Mouse (Mus musculus) limb, embryonic 14.5 days (tissue): ENCODE data around the gene BC017158. TPM values are rescaled to one million over a fixed set of nuclear protein-coding genes. Genes with fewer than 3 reads are reported as not detected.

ENCODE experiments used
- ATAC-seq: fragments of 200-750 bp; cut with Nextera tagmentation; 2 replicates; pipeline ENCODE4 v1.8.0; 2017; ENCODE audit warnings: low read depth, moderate number of reproducible peaks, moderate TSS enrichment; ENCODE audit not compliant: low FRiP score
- DNase-seq: peaks from one replicate; pipeline ENCODE4 v3.0.0-alpha.2; 2015; ENCODE audit warnings: low spot score
- H3K27ac ChIP-seq: fragments of 300-500 bp; sonication (generic); replicated peaks from 2 replicates; pipeline ENCODE4 v1.5.1; 2014; ENCODE audit warnings: low read depth, mild to moderate bottlenecking, low read length, moderate library complexity, mixed read lengths
- H3K27me3 ChIP-seq: fragments of 300-500 bp; sonication (generic); 2 replicates; pipeline ENCODE4 v1.6.1; 2014; ENCODE audit warnings: low read length, mixed read lengths; ENCODE audit not compliant: control insufficient read depth, insufficient read depth
- H3K36me3 ChIP-seq: fragments of 300-500 bp; sonication (generic); 2 replicates; pipeline ENCODE4 v1.6.1; 2014; ENCODE audit warnings: mild to moderate bottlenecking, low read length, moderate library complexity, mixed read lengths; ENCODE audit not compliant: control insufficient read depth, insufficient read depth
- H3K4me1 ChIP-seq: fragments of 300-500 bp; sonication (generic); 2 replicates; pipeline ENCODE4 v1.6.1; 2014; ENCODE audit warnings: antibody characterized with exemption, low read length, mixed read lengths; ENCODE audit not compliant: control insufficient read depth, insufficient read depth
- H3K4me2 ChIP-seq: fragments of 300-500 bp; sonication (generic); replicated peaks from 2 replicates; pipeline ENCODE4 v1.6.1; 2014; ENCODE audit warnings: low read depth, mild to moderate bottlenecking, low read length, moderate library complexity; ENCODE audit not compliant: severe bottlenecking
- H3K4me3 ChIP-seq: fragments of 300-500 bp; sonication (generic); replicated peaks from 2 replicates; pipeline ENCODE4 v1.5.1; 2014; ENCODE audit warnings: low read length
- H3K9ac ChIP-seq: fragments of 300-500 bp; sonication (generic); 2 replicates; pipeline ENCODE4 v1.6.1; 2014; ENCODE audit warnings: mild to moderate bottlenecking, low read depth, low read length, moderate library complexity; ENCODE audit not compliant: severe bottlenecking
- H3K9me3 ChIP-seq: fragments of 300-500 bp; sonication (generic); 2 replicates; pipeline ENCODE4 v1.6.1; 2016; ENCODE audit warnings: low read length; ENCODE audit not compliant: control insufficient read depth
- POLR2A ChIP-seq: fragments of 200-500 bp; IDR thresholded peaks from 2 replicates; pipeline ENCODE4 v1.8.0; 2012; ENCODE audit warnings: inconsistent platforms, mild to moderate bottlenecking, moderate library complexity, borderline replicate concordance; ENCODE audit not compliant: insufficient read depth, insufficient read length; ENCODE audit errors: extremely low read depth
- WGBS: fragments of 180-500 bp; shearing (Covaris S2); extraction: QIAGEN DNeasy Blood & Tissue Kit; methylation state at CpG from one replicate; pipeline ENCODE4 v1.1.7; 2014; 5-methylcytosine and 5-hydroxymethylcytosine counted together
- polyA plus RNA-seq, 2 experiments: library from polyadenylated mRNA; depleted of rRNA in 1 of 2; stranded (reverse) in 1 of 2; unstranded in 1 of 2; fragments of >200 nt; fragmentation: Nextera tagmentation in 1 of 2; extraction: Ambion mirVana in 1 of 2; gene quantifications; 2 replicates each; pipeline versions ENCODE4 v1.2.1 to v1.2.3; 2012 to 2014

BC017158 gene
- polyA plus RNA-seq, 2 experiments, result 28.5 to 46.1 TPM

DNA sequence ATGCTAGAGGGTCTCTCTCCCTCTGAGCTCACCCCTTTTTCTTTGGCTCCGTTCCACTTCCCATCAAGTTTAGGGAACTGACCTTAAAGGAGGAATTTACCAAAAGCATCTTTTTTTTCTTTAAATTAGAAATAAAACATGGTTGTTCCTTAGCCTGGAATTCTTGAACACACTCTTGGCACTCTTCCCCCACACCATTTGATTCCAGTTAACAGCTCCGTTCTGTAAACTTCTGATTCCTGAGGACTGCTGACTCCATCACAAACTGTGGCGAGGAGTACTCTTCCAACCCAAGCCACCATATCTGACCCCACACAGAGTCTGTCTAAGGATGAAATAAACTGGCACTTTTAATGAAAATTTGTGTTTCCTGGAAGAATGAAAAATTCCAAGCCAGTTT is 3.0 kb upstream of the BC017158 start:
- no peak overlapping the region for H3K27ac ChIP-seq
- H3K4me3 ChIP-seq, result no peak overlapping the region
- TF ChIP-seq POLR2A, result no peak
- H3K36me3 ChIP-seq, result 0 out of 2 replicates have a peak, but pooled peaks cover under 1% of the 10 kb centered on the region
- peaks cover 20% of the 10 kb centered on the region for H3K4me1 ChIP-seq
- no peaks in the 10 kb centered on the region for H3K9me3 ChIP-seq
- no peak overlapping the region for H3K9ac ChIP-seq
- no peak overlapping the region for H3K4me2 ChIP-seq
- peak; percentile 35 for DNase-seq
- H3K27me3 ChIP-seq, result no peaks in the 10 kb centered on the region
- 45% methylated on average over 3 of the region's 3 CpGs for WGBS
- ATAC-seq, result no peak

DNA sequence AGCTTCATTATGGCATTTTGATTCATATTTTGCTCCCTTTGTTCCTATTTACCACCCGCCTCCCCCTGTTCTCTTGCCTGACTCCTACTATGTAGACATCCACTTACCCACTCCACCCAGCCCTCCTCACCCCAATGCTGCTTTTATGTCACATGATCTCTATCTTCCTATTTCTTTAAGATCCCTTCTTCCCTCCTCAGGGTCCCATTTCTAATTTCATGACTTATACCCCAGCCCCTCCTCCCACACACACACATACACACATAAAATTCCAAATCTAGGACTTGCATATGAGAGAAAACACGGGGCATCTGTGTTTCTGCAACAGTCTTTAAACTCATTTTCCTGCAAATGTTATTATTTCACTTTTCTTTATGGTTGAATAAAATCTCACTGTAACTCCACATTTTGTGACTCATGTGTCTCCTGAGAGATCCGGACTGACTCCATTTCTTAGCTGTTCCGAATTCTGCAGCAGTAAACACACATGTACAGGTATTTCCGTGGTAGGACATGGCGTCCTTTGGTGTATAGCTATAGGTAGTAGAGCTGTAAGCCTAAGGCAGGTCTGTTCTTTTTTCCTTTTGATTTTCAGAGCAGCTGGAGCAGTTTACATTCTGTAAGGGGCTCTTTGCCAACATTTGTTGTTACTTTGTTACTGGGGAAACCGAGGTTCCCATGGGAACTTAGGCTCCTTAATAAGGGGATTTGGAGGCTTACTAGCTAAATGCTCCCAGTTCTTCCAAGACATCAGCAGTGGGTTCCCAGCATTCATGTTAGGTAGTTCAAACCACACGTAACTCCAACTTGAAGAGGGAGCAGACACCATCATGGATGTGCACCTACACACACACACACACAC is 742 bp upstream of the BC017158 start:
- peak; percentile 73; the same call in 1 of the 2 replicates for ATAC-seq
- DNase-seq, result peak; percentile 87
- H3K4me2 ChIP-seq, result peak overlapping the region; percentile 66
- H3K27ac ChIP-seq, result peak overlapping the region; percentile 94
- no peak for TF ChIP-seq POLR2A
- peak overlapping the region; percentile 85 for H3K4me3 ChIP-seq
- peaks cover 17% of the 10 kb centered on the region for H3K4me1 ChIP-seq
- no peaks in the 10 kb centered on the region for H3K27me3 ChIP-seq
- H3K36me3 ChIP-seq, result peaks cover 9% of the 10 kb centered on the region; the same call in 1 of the 2 replicates
- peak overlapping the region; percentile 93; the same call in 1 of the 2 replicates for H3K9ac ChIP-seq
- WGBS, result 62% methylated on average over 8 of the region's 8 CpGs
- H3K9me3 ChIP-seq, result no peaks in the 10 kb centered on the region

DNA sequence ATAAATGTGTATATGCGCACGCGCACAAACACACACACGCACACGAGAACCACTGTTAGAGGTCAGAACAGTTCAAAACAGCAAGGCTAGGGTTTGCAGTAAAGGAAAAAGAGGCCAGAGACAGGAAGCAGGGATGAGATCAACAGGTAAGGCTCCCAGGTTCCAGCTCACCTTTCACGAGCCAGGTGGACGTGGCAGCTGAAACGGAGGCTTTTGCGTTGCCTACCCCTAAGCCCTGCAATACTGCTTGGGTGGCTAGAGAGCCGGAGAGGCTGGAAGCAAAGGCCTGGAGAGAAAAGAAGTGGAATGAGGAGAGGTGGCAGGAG is 716 bp downstream of the BC017158 start:
- ATAC-seq (no peak), DNase-seq (no peak)
- peaks cover 17% of the 10 kb centered on the region for H3K4me1 ChIP-seq
- H3K36me3 ChIP-seq, result peaks cover 19% of the 10 kb centered on the region; the same call in 1 of the 2 replicates
- peak overlapping the region; percentile 66 for H3K4me2 ChIP-seq
- H3K4me3 ChIP-seq, result peak overlapping the region; percentile 85
- H3K9me3 ChIP-seq, result no peaks in the 10 kb centered on the region
- WGBS, result 26% methylated on average over 10 of the region's 10 CpGs
- H3K27ac ChIP-seq, result peak overlapping the region; percentile 94
- H3K9ac ChIP-seq, result peak overlapping the region; percentile 93
- no peak for TF ChIP-seq POLR2A
- no peaks in the 10 kb centered on the region for H3K27me3 ChIP-seq

DNA sequence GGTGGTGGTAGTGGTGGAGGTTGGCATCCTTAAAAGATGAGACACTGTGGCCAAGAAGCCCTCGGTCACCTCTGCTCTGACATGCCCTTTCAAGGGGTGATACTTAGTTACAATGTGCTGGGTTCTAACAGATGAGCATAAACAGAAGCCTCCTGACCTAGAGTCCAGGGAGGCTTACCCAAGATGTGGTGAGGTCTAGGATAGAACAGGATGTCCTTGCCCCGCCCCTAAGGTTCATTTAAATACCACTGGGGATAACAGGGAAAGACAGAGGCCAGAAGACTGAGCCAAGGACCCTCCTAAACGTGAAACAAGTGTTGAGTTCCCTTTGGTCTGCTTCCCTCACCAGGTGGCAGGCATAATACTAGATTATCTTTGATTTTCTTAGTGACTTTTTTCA is 1.5 kb downstream of the BC017158 start:
- Histone ChIP-seq H3K27me3 (no peaks in the 10 kb centered on the region), H3K9me3 (no peaks in the 10 kb centered on the region), H3K4me3 (no peak overlapping the region), H3K4me1 (peaks cover 17% of the 10 kb centered on the region), H3K9ac (no peak overlapping the region), H3K36me3 (peaks cover 19% of the 10 kb centered on the region; the same call in 1 of the 2 replicates), H3K27ac (no peak overlapping the region), H3K4me2 (peak overlapping the region; percentile 66)
- no peak for TF ChIP-seq POLR2A
- no peak for DNase-seq
- no peak for ATAC-seq
- 64% methylated on average over 3 of the region's 3 CpGs for WGBS

DNA sequence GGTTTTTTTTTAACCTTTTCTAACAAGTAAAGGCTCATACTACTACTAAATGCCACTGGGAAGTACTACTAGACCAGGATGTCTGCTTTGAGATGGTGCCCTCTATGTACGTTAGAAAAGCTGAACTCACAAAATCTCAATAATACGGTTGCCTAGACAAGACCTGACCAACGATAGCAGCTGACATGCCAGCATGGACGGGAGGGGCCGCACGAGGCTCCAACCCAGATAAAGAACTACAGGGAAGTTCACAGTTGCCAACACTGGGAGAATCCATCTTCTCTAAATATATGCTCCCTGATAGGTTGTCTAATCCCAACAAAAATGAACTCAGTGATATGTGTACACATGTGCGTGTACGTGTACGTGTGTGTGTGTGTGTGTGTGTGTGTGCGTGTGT is 3.2 kb downstream of the BC017158 start:
- H3K27ac ChIP-seq, result no peak overlapping the region
- H3K9ac ChIP-seq, result no peak overlapping the region
- no peaks in the 10 kb centered on the region for H3K27me3 ChIP-seq
- H3K4me1 ChIP-seq, result peaks cover 17% of the 10 kb centered on the region
- peaks cover 24% of the 10 kb centered on the region for H3K36me3 ChIP-seq
- DNase-seq, result no peak
- WGBS, result 92% methylated on average over 10 of the region's 10 CpGs
- H3K4me3 ChIP-seq, result no peak overlapping the region
- no peak overlapping the region for H3K4me2 ChIP-seq
- no peaks in the 10 kb centered on the region for H3K9me3 ChIP-seq
- TF ChIP-seq POLR2A, result no peak
- no peak for ATAC-seq
